Mouse (Mus musculus) limb, embryonic 12.5 days (tissue): ENCODE measurements at regions not wholly inside any gene's neighbourhood (a gene's known extent, or its start where the extent isn't known, plus 50 kb on each side); places are given as distances from the start of the nearest gene placed in this dataset.

Experiments
- ATAC-seq: fragments of 200-750 bp; cut with Nextera tagmentation; 2 replicates; pipeline ENCODE4 v1.8.0; 2017; ENCODE audit warnings: low read depth, moderate TSS enrichment; ENCODE audit not compliant: insufficient number of reproducible peaks, insufficient read depth, low FRiP score, low TSS enrichment
- H3K27ac ChIP-seq: fragments of 300-500 bp; sonication (generic); 2 replicates; pipeline ENCODE4 v1.5.1; 2016; ENCODE audit warnings: mild to moderate bottlenecking, moderate library complexity
- H3K27me3 ChIP-seq: fragments of 300-500 bp; sonication (generic); 2 replicates; pipeline ENCODE4 v1.6.1; 2016; ENCODE audit warnings: mild to moderate bottlenecking, moderate library complexity
- H3K36me3 ChIP-seq: fragments of 300-500 bp; sonication (generic); 2 replicates; pipeline ENCODE4 v1.6.1; 2016; ENCODE audit warnings: mild to moderate bottlenecking, moderate library complexity
- H3K4me1 ChIP-seq: fragments of 300-500 bp; sonication (generic); replicated peaks from 2 replicates; pipeline ENCODE4 v1.6.1; 2016
- H3K4me2 ChIP-seq: fragments of 300-500 bp; sonication (generic); 2 replicates; pipeline ENCODE4 v1.6.1; 2016; ENCODE audit warnings: mild to moderate bottlenecking, moderate library complexity
- H3K4me3 ChIP-seq: fragments of 300-500 bp; sonication (generic); replicated peaks from 2 replicates; pipeline ENCODE4 v1.5.1; 2016; ENCODE audit warnings: mild to moderate bottlenecking
- H3K9ac ChIP-seq: fragments of 300-500 bp; sonication (generic); replicated peaks from 2 replicates; pipeline ENCODE4 v1.6.1; 2016; ENCODE audit warnings: mild to moderate bottlenecking, moderate library complexity
- H3K9me3 ChIP-seq: fragments of 300-500 bp; sonication (generic); 2 replicates; pipeline ENCODE4 v1.6.1; 2016; ENCODE audit warnings: mild to moderate bottlenecking, moderate library complexity
- WGBS: fragments of 180-500 bp; shearing (Covaris S2); methylation state at CpG from one replicate; pipeline ENCODE4 v1.1.7; 2016; 5-methylcytosine and 5-hydroxymethylcytosine counted together

GRCm38 (mm10) chr13:57282816-57283215 is 387.0 kb upstream of the Trpc7 start:
- Histone ChIP-seq H3K4me3 (no peak overlapping the region), H3K27me3 (peaks cover 7% of the 10 kb centered on the region; the same call in 1 of the 2 replicates), H3K4me2 (no peak overlapping the region), H3K9me3 (0 out of 2 replicates have a peak, but pooled peaks cover 5% of the 10 kb centered on the region), H3K4me1 (peaks cover 13% of the 10 kb centered on the region), H3K9ac (no peak overlapping the region), H3K36me3 (no peaks in the 10 kb centered on the region), H3K27ac (no peak overlapping the region)
- WGBS: 27% methylated on average over 8 of the region's 8 CpGs
- ATAC-seq: no peak

DNA sequence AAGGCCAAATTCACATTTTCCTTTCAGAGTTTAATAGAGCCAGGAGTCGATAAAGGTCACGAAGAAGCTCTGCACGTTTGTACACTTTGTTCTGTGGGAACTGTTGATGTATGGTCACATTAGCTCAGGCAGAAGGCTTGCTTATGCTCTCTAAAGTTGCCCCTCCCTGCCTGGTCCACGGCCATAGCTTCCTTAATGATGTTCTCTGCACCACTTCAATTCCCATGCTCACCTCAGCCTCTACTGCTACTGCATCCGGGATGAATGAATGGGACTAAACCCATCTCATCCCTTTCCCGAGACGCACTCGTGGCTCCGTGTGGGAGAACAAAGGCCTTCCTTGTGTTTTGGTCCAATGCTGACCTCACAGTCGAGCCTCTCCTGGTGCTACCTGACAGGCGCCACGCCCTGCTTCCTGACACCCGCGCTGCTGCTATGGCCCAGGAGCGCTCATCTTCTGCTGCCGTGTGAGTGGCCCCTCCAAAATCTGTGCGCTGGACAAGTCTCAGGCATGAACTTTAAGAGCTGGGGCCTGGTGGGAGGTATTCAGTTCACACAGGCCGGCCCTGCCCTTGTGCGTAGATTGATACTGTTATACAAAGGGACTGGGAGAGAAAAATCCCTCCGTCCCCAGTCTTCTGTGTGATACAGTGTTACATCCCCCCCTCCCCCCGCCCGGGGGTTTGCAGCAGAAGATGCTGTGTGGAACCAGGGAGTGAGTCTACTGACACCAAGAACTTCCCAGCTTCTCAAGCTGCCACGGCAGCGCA is 386.3 kb upstream of the Trpc7 start:
- Histone ChIP-seq H3K4me3 (no peak overlapping the region), H3K27ac (no peak overlapping the region), H3K36me3 (no peaks in the 10 kb centered on the region), H3K4me2 (no peak overlapping the region), H3K4me1 (peaks cover 14% of the 10 kb centered on the region), H3K27me3 (peaks cover 7% of the 10 kb centered on the region; the same call in 1 of the 2 replicates), H3K9me3 (0 out of 2 replicates have a peak, but pooled peaks cover 5% of the 10 kb centered on the region), H3K9ac (no peak overlapping the region; the same call in 1 of the 2 replicates)
- WGBS: 41% methylated on average over 24 of the region's 24 CpGs
- no peak for ATAC-seq

DNA sequence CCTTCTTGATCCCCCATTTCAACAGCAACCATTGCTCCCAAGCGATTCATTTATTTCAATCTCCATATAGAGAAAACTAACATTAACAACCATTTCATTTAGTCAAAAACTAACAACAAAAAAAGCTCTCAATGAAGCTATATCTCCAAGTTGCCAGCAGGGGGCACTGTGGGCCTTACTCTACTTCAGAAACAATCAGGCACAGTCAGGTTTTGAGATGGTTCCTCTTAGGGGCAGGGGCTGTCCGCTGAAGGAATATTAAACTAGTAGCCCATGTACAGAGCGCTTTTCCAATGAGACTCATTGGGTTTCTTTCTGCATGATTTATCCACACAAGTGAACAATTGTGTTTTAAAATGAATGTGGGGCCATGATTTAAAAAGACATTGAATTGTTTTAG is 385.7 kb upstream of the Trpc7 start:
- Histone ChIP-seq H3K4me1 (peaks cover 14% of the 10 kb centered on the region), H3K9ac (no peak overlapping the region), H3K27me3 (peaks cover 7% of the 10 kb centered on the region; the same call in 1 of the 2 replicates), H3K4me3 (no peak overlapping the region), H3K4me2 (no peak overlapping the region), H3K27ac (no peak overlapping the region), H3K36me3 (no peaks in the 10 kb centered on the region), H3K9me3 (0 out of 2 replicates have a peak, but pooled peaks cover 5% of the 10 kb centered on the region)
- 20% methylated on average over 3 of the region's 3 CpGs for WGBS
- ATAC-seq: no peak

DNA sequence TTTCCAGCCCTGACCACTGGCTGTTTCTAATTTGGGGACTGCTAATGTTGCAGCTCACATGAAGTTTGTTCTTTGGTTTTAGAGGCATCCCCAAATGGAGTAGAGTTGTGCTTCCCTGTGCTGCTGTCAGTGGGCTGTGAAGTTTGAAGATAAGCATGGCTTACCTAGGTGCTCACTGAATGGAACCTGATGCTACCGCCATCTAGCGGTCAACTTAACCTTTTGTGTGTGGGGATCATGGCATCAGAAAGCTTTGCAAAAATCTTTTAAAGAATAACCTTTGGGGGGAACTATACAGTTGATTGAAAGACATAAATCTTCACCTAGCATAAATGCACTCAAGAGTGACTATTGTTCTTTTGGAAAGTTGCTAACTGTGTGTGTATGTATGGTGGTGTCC is 382.8 kb upstream of the Trpc7 start:
- Histone ChIP-seq H3K4me1 (peaks cover 14% of the 10 kb centered on the region), H3K4me3 (no peak overlapping the region), H3K27me3 (peaks cover 7% of the 10 kb centered on the region; the same call in 1 of the 2 replicates), H3K9me3 (no peaks in the 10 kb centered on the region), H3K9ac (no peak overlapping the region), H3K36me3 (no peaks in the 10 kb centered on the region), H3K27ac (no peak overlapping the region), H3K4me2 (no peak overlapping the region)
- ATAC-seq: no peak
- 8% methylated on average over 2 of the region's 2 CpGs for WGBS

DNA sequence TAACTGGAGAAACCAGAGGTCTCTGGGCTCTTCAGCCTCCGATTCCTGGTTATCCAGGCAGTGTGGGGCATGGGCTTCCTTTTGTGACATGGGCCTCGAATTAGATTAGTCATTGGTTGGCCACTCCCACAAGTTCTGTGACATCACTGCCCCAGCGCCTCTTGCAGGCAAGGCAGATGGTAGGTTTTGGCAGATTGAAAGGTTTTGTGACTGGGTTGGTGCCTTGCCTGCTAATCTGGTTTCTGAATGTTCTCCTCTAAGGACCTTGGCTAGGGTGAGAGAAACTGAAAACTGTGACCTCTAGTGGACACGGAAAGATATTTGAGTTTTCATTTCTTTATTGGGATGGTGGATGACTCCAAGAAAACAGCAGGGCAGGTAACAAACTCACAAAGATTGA is 381.3 kb upstream of the Trpc7 start:
- peaks cover 3% of the 10 kb centered on the region; the same call in 1 of the 2 replicates for H3K27me3 ChIP-seq
- no peak overlapping the region for H3K4me2 ChIP-seq
- H3K4me3 ChIP-seq: no peak overlapping the region
- peaks cover 7% of the 10 kb centered on the region for H3K4me1 ChIP-seq
- H3K27ac ChIP-seq: no peak overlapping the region
- H3K9me3 ChIP-seq: no peaks in the 10 kb centered on the region
- WGBS: 45% methylated on average over 4 of the region's 4 CpGs
- no peaks in the 10 kb centered on the region for H3K36me3 ChIP-seq
- no peak for ATAC-seq
- H3K9ac ChIP-seq: no peak overlapping the region

GRCm38 (mm10) chr13:57275871-57276270 is 380.1 kb upstream of the Trpc7 start:
- Histone ChIP-seq H3K4me1 (0 out of 2 replicates have a peak, but pooled peaks cover 2% of the 10 kb centered on the region), H3K4me2 (no peak overlapping the region), H3K36me3 (no peaks in the 10 kb centered on the region), H3K27ac (no peak overlapping the region), H3K9me3 (no peaks in the 10 kb centered on the region), H3K4me3 (no peak overlapping the region), H3K27me3 (no peaks in the 10 kb centered on the region), H3K9ac (no peak overlapping the region)
- ATAC-seq: no peak
- 91% methylated on average over 11 of the region's 11 CpGs for WGBS

- Histone ChIP-seq H3K36me3 (no peaks in the 10 kb centered on the region), H3K4me2 (no peak overlapping the region), H3K9ac (no peak overlapping the region), H3K27ac (no peak overlapping the region), H3K4me3 (no peak overlapping the region), H3K27me3 (no peaks in the 10 kb centered on the region), H3K9me3 (no peaks in the 10 kb centered on the region), H3K4me1 (0 out of 2 replicates have a peak, but pooled peaks cover 2% of the 10 kb centered on the region)
- WGBS: 31% methylated on average over 3 of the region's 3 CpGs
- ATAC-seq: no peak
Observed at GRCm38 (mm10) chr13:57273593-57273992, 377.8 kb upstream of the Trpc7 start.

- no peaks in the 10 kb centered on the region for H3K4me1 ChIP-seq
- H3K27me3 ChIP-seq: no peaks in the 10 kb centered on the region
- ATAC-seq: peak; percentile 47; the same call in 1 of the 2 replicates
- WGBS: 16% methylated on average over 8 of the region's 8 CpGs
- no peaks in the 10 kb centered on the region for H3K9me3 ChIP-seq
- H3K27ac ChIP-seq: no peak overlapping the region
- no peaks in the 10 kb centered on the region for H3K36me3 ChIP-seq
- H3K4me2 ChIP-seq: no peak overlapping the region
- H3K4me3 ChIP-seq: no peak overlapping the region
- H3K9ac ChIP-seq: no peak overlapping the region
Observed at GRCm38 (mm10) chr13:57269614-57270013, 373.8 kb upstream of the Trpc7 start.

GRCm38 (mm10) chr13:57259920-57260319 is 364.1 kb upstream of the Trpc7 start:
- Histone ChIP-seq H3K27me3 (no peaks in the 10 kb centered on the region), H3K36me3 (no peaks in the 10 kb centered on the region), H3K4me2 (no peak overlapping the region), H3K9ac (no peak overlapping the region), H3K27ac (no peak overlapping the region), H3K4me3 (no peak overlapping the region), H3K9me3 (no peaks in the 10 kb centered on the region), H3K4me1 (no peaks in the 10 kb centered on the region)
- 9% methylated on average over 6 of the region's 6 CpGs for WGBS
- no peak for ATAC-seq

DNA sequence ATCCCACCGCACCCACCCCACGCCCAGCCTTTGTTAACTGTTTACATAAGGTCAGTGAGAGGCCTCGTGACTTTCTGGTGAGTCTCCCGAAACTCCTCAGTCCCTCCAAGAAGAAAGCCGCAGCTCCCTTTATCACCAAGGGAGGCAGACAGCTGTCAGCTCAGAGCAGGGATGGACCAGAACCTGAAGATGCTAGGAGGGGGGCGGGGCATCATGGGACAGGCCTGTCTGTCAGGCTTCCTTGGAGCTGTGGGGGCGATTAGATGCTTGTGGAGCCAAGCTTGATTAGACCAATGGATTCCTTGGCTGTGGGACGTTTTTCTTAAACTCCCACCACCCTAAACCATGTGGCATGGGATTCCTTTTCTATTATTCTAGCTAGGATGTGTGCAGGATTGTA is 363.7 kb upstream of the Trpc7 start:
- H3K9ac ChIP-seq: no peak overlapping the region
- no peaks in the 10 kb centered on the region for H3K36me3 ChIP-seq
- H3K4me1 ChIP-seq: no peaks in the 10 kb centered on the region
- H3K4me3 ChIP-seq: no peak overlapping the region
- WGBS: 70% methylated on average over 8 of the region's 8 CpGs
- H3K4me2 ChIP-seq: no peak overlapping the region
- H3K27ac ChIP-seq: no peak overlapping the region
- H3K9me3 ChIP-seq: no peaks in the 10 kb centered on the region
- ATAC-seq: no peak
- H3K27me3 ChIP-seq: no peaks in the 10 kb centered on the region

DNA sequence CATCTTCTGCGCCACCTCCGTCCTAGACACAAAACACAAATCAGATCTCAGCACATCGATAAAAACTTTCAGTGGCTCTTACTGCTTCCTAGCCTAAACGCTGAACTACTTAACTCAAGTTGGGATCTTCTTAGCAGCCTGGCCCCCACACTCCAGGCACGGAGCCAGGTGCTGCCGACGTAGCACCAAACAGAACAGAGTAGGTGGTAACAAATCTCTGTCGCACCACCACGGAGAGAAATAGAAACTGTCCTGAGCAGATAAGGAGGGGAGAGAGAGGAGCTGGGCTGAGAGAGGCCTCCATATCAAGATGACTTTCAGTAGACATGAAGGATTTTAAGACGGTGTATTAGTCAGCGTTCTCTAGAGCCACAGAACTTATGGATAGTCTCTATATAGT is 360.1 kb upstream of the Trpc7 start:
- Histone ChIP-seq H3K9ac (no peak overlapping the region), H3K4me3 (no peak overlapping the region), H3K27me3 (no peaks in the 10 kb centered on the region), H3K9me3 (no peaks in the 10 kb centered on the region), H3K27ac (no peak overlapping the region), H3K36me3 (no peaks in the 10 kb centered on the region), H3K4me1 (no peaks in the 10 kb centered on the region), H3K4me2 (no peak overlapping the region)
- WGBS: 95% methylated on average over 11 of the region's 11 CpGs
- ATAC-seq: no peak

DNA sequence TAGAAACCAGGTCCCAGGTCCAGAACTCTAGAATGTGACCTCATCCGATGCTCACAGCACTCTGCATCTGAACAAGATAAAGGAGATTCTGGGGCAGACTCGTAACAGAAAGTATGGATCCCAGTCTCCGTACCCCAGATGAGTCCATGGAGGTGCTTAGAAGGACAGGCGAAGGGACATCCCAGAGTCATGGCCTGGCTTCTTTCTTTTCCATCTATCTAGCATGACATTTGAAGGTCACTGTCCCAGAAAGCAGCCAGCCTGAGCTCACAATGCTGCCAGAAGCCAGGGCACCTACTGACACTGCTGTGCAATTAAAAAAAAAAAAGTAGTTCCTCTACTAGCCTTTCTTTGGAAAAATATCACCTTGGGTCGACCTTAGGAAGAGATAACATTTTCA is 354.1 kb upstream of the Trpc7 start:
- Histone ChIP-seq H3K27me3 (no peaks in the 10 kb centered on the region), H3K4me2 (no peak overlapping the region), H3K9me3 (no peaks in the 10 kb centered on the region), H3K9ac (no peak overlapping the region), H3K4me3 (no peak overlapping the region), H3K4me1 (no peaks in the 10 kb centered on the region), H3K36me3 (no peaks in the 10 kb centered on the region), H3K27ac (no peak overlapping the region)
- 82% methylated on average over 5 of the region's 5 CpGs for WGBS
- no peak for ATAC-seq
